Mouse (Mus musculus) kidney, adult 2 months (tissue): Measurements from ENCODE around the gene Ube2s. TPM values are rescaled to one million over a fixed set of nuclear protein-coding genes. Genes with fewer than 3 reads are reported as not detected.

Experiments
- DNase-seq: peaks from one replicate; pipeline ENCODE4 v3.0.0; 2021
- H3K27ac ChIP-seq: fragments of 200-500 bp; 2 replicates; pipeline ENCODE4 v1.5.1; 2012; ENCODE audit warnings: low read depth, low read length, control low read depth, inconsistent platforms; ENCODE audit not compliant: insufficient read depth
- H3K27me3 ChIP-seq: fragments of 200-500 bp; replicated peaks from 2 replicates; pipeline ENCODE4 v1.6.1; 2012; ENCODE audit warnings: mild to moderate bottlenecking, moderate library complexity, low read length, inconsistent platforms; ENCODE audit not compliant: control insufficient read depth, insufficient read depth
- H3K36me3 ChIP-seq: fragments of 200-500 bp; 2 replicates; pipeline ENCODE4 v1.6.1; 2012; ENCODE audit warnings: mild to moderate bottlenecking, moderate library complexity, low read length, inconsistent platforms; ENCODE audit not compliant: control insufficient read depth, insufficient read depth
- H3K4me1 ChIP-seq: fragments of 200-500 bp; 2 replicates; pipeline ENCODE4 v1.6.1; 2011; ENCODE audit warnings: low read length; ENCODE audit not compliant: control insufficient read depth, insufficient read depth
- H3K4me3 ChIP-seq: fragments of 200-500 bp; 2 replicates; pipeline ENCODE4 v1.5.1; 2011; ENCODE audit warnings: mild to moderate bottlenecking, low read depth, low read length, control low read depth; ENCODE audit not compliant: insufficient read depth
- CTCF ChIP-seq: fragments of 200-500 bp; conservative IDR thresholded peaks from 2 replicates; pipeline ENCODE4 v1.5.1; 2011; ENCODE audit warnings: low read depth, mild to moderate bottlenecking, control low read depth, low read length, moderate library complexity, mixed read lengths; ENCODE audit not compliant: insufficient read depth, insufficient read length
- POLR2A ChIP-seq: fragments of 200-500 bp; IDR thresholded peaks from one replicate; pipeline ENCODE4 v1.6.1; 2011; ENCODE audit warnings: low read depth, low read length, control low read depth
- WGBS: fragments of 180-500 bp; shearing (Covaris S2); methylation state at CpG from one replicate; pipeline ENCODE4 v1.1.7; 2018; 5-methylcytosine and 5-hydroxymethylcytosine counted together
- polyA plus RNA-seq: library from polyadenylated mRNA; depleted of rRNA; stranded (reverse); fragments of >200 nt; gene quantifications from 2 replicates; pipeline ENCODE4 v1.2.3, GENCODE M21; 2012

Gene Ube2s
- polyA plus RNA-seq, 1 experiment = 240 TPM

- no peak for DNase-seq
- no peak within 1 kb of the TSS for H3K27ac ChIP-seq
- 77% methylated on average over 4 of the region's 5 CpGs for WGBS
- no peaks in the 10 kb centered on the region for H3K27me3 ChIP-seq
- no peaks in the 10 kb centered on the region for H3K36me3 ChIP-seq
- no peaks in the 10 kb centered on the region for H3K4me1 ChIP-seq
- TF ChIP-seq CTCF (no peak), POLR2A (no peak)
- no peak within 1 kb of the TSS for H3K4me3 ChIP-seq
Measured at GRCm38 (mm10) chr7:4771202-4771601, 41.2 kb downstream of the Ube2s start, which contains the start of gene Fam71e2. Gene Fam71e2 (minus strand): TSS chr7:4771302.

- no peaks in the 10 kb centered on the region for H3K27me3 ChIP-seq
- TF ChIP-seq POLR2A (no peak), CTCF (no peak)
- no peaks in the 10 kb centered on the region for H3K36me3 ChIP-seq
- no peak overlapping the region for H3K27ac ChIP-seq
- no peaks in the 10 kb centered on the region for H3K4me1 ChIP-seq
- DNase-seq = no peak
- WGBS = 25% methylated on average over 4 of the region's 4 CpGs
- no peak overlapping the region for H3K4me3 ChIP-seq
Measured at GRCm38 (mm10) chr7:4764946-4765710, 47.3 kb downstream of the Ube2s start.

GRCm38 (mm10) chr7:4759670-4760069, 52.7 kb downstream of the Ube2s start:
- Histone ChIP-seq H3K4me1 (no peaks in the 10 kb centered on the region), H3K27ac (no peak overlapping the region), H3K4me3 (no peak overlapping the region), H3K36me3 (no peaks in the 10 kb centered on the region), H3K27me3 (no peaks in the 10 kb centered on the region)
- no peak for DNase-seq
- WGBS = 45% methylated on average over 1 of the region's 1 CpGs
- TF ChIP-seq CTCF = no peak
- no peak for TF ChIP-seq POLR2A

DNA sequence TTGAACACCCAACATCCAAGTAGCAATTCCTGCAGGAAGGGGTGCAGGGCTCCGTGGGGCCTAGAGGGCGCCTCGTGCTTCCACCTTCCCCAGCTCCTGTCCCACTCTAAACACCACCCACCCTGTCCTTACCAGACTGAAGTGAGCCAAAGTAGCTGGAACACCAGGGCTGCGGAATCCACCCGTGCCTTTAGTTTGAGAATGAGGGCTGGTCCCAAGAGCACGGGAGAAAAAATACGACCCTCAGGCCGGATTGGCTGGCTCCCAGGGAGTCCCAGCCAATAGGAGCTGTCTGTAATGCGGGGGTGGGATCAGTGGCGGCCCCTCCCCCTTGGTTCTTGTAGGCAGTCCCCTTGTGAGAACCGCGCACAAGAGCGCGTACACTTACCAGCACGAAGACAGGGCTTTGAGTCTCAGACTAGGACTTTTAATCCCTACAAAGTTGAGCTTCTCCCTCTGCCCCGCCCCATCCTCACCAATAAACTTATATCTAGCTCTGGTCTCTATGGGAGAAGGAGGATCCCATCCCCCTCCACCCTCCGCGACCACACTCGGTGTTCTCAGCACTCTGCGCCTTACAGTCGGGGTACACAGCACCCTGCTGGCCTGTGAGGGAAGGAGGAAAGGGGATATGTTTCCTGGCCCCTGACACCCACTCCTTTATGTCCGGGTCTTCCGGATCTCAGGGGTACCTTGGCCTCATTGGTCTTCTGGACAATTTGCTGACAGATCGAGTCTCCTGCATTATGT, 59.4 kb downstream of the Ube2s start, which contains the start of gene Cox6b2:
Gene Cox6b2 (minus strand): TSS at position 274 of the 750 bp plus-strand sequence.
- DNase-seq = peak; percentile 83
- 6% methylated on average over 24 of the region's 24 CpGs for WGBS
- Histone ChIP-seq H3K4me3 (peak within 1 kb of the TSS; percentile 28), H3K4me1 (peaks cover 5% of the 10 kb centered on the region; the same call in 1 of the 2 replicates), H3K36me3 (no peaks in the 10 kb centered on the region), H3K27me3 (no peaks in the 10 kb centered on the region), H3K27ac (no peak within 1 kb of the TSS)
- TF ChIP-seq POLR2A = no peak
- TF ChIP-seq CTCF = no peak

DNA sequence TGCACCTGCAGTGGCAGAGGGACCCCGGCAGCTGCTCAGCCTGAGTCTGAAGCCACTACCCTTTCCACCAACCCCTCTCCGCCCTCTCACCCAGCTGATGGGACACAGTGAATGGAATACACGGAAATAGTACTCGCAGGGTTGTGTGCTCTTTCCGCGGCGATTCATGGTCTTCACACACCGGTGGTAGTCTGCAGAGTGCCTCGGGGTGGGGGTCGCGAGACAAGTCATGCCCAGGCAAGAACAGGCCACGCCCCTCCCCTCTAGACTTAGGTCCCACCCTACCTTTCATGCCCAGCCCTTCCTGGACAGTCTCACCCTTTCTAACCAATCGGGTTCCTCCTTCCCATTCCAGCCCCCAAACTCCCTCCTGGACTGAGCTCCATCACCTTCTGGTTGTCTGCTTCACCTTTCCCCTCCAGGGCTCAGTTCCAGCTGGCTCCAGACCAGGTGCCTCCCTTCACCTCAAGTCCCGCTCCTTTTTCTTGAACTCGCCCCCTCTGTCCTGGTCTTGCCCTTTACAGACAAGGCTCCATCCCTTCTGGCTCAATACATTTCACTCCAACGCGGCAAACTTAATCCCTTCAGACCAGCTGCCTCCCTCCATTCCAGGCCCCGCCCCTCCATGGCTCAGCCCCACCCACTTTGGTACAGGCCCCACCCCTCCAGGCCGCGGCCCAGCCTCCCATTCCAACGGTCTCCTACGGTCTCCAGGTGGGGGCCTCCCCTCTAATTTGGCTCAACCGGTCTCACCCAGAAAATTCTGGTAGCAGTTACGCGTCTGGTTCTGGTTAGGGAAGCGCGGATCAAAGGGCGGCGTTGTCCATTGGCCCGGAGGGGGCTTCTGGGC, 60.2 kb downstream of the Ube2s start:
- peak overlapping the region; percentile 28 for H3K4me3 ChIP-seq
- no peaks in the 10 kb centered on the region for H3K36me3 ChIP-seq
- no peak for TF ChIP-seq POLR2A
- 2% methylated on average over 30 of the region's 30 CpGs for WGBS
- DNase-seq = peak; percentile 58
- no peaks in the 10 kb centered on the region for H3K27me3 ChIP-seq
- no peak overlapping the region for H3K27ac ChIP-seq
- peaks cover 5% of the 10 kb centered on the region; the same call in 1 of the 2 replicates for H3K4me1 ChIP-seq

- no peak for TF ChIP-seq POLR2A
- no peak for TF ChIP-seq CTCF
- no peak overlapping the region for H3K4me3 ChIP-seq
- DNase-seq = no peak
- no peak overlapping the region for H3K27ac ChIP-seq
- WGBS = 54% methylated on average over 2 of the region's 2 CpGs
- H3K4me1 ChIP-seq = peaks cover 5% of the 10 kb centered on the region; the same call in 1 of the 2 replicates
- H3K27me3 ChIP-seq = no peaks in the 10 kb centered on the region
- no peaks in the 10 kb centered on the region for H3K36me3 ChIP-seq
Measured at GRCm38 (mm10) chr7:4749169-4749568, 63.2 kb downstream of the Ube2s start.
